Comparison of ENCODE assay signal across 8 mouse cellular contexts in genomic region chr3:107582130-107582874, GRCm38 (mm10). TPM values are rescaled to one million over a fixed set of nuclear protein-coding genes. Genes with fewer than 3 reads are reported as not detected.
DNase-seq lines count a peak whose midpoint lies in the region; ATAC-seq and TF ChIP-seq lines count a peak whose summit lies in the region.

No protein-coding gene starts in this region.

- no peak overlapping the region for H3K27ac ChIP-seq in kidney, postnatal 0 days
- H3K27ac ChIP-seq in kidney, adult 2 months (ENCODE audit: insufficient read depth, low read depth, low read length), result no peak overlapping the region
- peak overlapping the region; percentile 84 for H3K27ac ChIP-seq in forebrain, embryonic 10.5 days
- no peak overlapping the region for H3K27ac ChIP-seq in limb, embryonic 12.5 days
- H3K27ac ChIP-seq in neural tube, embryonic 14.5 days (ENCODE audit: low read depth, low read length), result no peak overlapping the region

- 3% methylated on average over 18 of the region's 18 CpGs for WGBS in kidney, postnatal 0 days
- 7% methylated on average over 18 of the region's 18 CpGs for WGBS in kidney, adult 2 months
- WGBS in forebrain, embryonic 10.5 days, result 2% methylated on average over 18 of the region's 18 CpGs
- 2% methylated on average over 18 of the region's 18 CpGs for WGBS in limb, embryonic 12.5 days
- WGBS in neural tube, embryonic 14.5 days, result 2% methylated on average over 18 of the region's 18 CpGs

- no peak for DNase-seq in kidney, postnatal 0 days (ENCODE audit: low spot score)
- DNase-seq in kidney, adult 2 months, result no peak
- DNase-seq in forebrain, embryonic 10.5 days (ENCODE audit: extremely low spot score, low spot score), result no peak
- DNase-seq in right cerebral cortex, adult 2 months (ENCODE audit: low spot score in 2 of 2), result no peak
- DNase-seq in cerebellum, adult 11 months, result no peak
- DNase-seq in kidney, postnatal 14 days, result no peak

- H3K4me3 ChIP-seq in kidney, postnatal 0 days (replicated peaks; ENCODE audit: low read depth, low read length), result peak overlapping the region; percentile 32; the same call in 1 of the 2 replicates
- H3K4me3 ChIP-seq in kidney, adult 2 months (ENCODE audit: insufficient read depth, low read depth, low read length), result no peak overlapping the region
- H3K4me3 ChIP-seq in forebrain, embryonic 10.5 days, result peak overlapping the region; percentile 49
- H3K4me3 ChIP-seq in limb, embryonic 12.5 days (replicated peaks), result peak overlapping the region; percentile 49
- H3K4me3 ChIP-seq in neural tube, embryonic 14.5 days (ENCODE audit: low read depth, low read length), result no peak overlapping the region

- no peak overlapping the region for H3K9ac ChIP-seq in kidney, postnatal 0 days (ENCODE audit: low read depth, low read length)
- peak overlapping the region; percentile 63 for H3K9ac ChIP-seq in limb, embryonic 12.5 days (replicated peaks)
- H3K9ac ChIP-seq in neural tube, embryonic 14.5 days (replicated peaks; ENCODE audit: low read depth, low read length), result no peak overlapping the region

- peaks cover 58% of the 10 kb centered on the region for H3K27me3 ChIP-seq in kidney, postnatal 0 days (ENCODE audit: insufficient read depth, low read length)
- H3K27me3 ChIP-seq in kidney, adult 2 months (replicated peaks; ENCODE audit: control insufficient read depth, insufficient read depth, low read length), result peaks cover 5% of the 10 kb centered on the region; the same call in 1 of the 2 replicates
- peaks cover 92% of the 10 kb centered on the region for H3K27me3 ChIP-seq in forebrain, embryonic 10.5 days (ENCODE audit: poor library complexity, severe bottlenecking)
- peaks cover 88% of the 10 kb centered on the region for H3K27me3 ChIP-seq in limb, embryonic 12.5 days
- H3K27me3 ChIP-seq in neural tube, embryonic 14.5 days (ENCODE audit: control insufficient read depth, insufficient read depth, low read length), result peaks cover 44% of the 10 kb centered on the region

- ATAC-seq in kidney, postnatal 0 days (replicated peaks; ENCODE audit: low FRiP score, low read depth), result no peak
- no peak for ATAC-seq in limb, embryonic 12.5 days (ENCODE audit: insufficient number of reproducible peaks, insufficient read depth, low FRiP score, low TSS enrichment, low read depth)
- no peak for ATAC-seq in neural tube, embryonic 14.5 days (ENCODE audit: low read depth)

- no peaks in the 10 kb centered on the region for H3K9me3 ChIP-seq in kidney, postnatal 0 days (replicated peaks; ENCODE audit: low read length)
- no peaks in the 10 kb centered on the region for H3K9me3 ChIP-seq in forebrain, embryonic 10.5 days
- H3K9me3 ChIP-seq in limb, embryonic 12.5 days, result no peaks in the 10 kb centered on the region
- H3K9me3 ChIP-seq in neural tube, embryonic 14.5 days (ENCODE audit: control insufficient read depth, low read length), result no peaks in the 10 kb centered on the region

- no peak for TF ChIP-seq POLR2A in kidney, adult 2 months (IDR thresholded peaks at IDR 0.05; ENCODE audit: low read depth, low read length)

- H3K36me3 ChIP-seq in kidney, postnatal 0 days (ENCODE audit: insufficient read depth, low read length), result no peaks in the 10 kb centered on the region
- no peaks in the 10 kb centered on the region for H3K36me3 ChIP-seq in kidney, adult 2 months (ENCODE audit: control insufficient read depth, insufficient read depth, low read length)
- H3K36me3 ChIP-seq in forebrain, embryonic 10.5 days (replicated peaks), result no peaks in the 10 kb centered on the region
- H3K36me3 ChIP-seq in limb, embryonic 12.5 days, result no peaks in the 10 kb centered on the region
- H3K36me3 ChIP-seq in neural tube, embryonic 14.5 days (ENCODE audit: control insufficient read depth, insufficient read depth, low read length), result no peaks in the 10 kb centered on the region

- 0 out of 2 replicates have a peak, but pooled peaks cover 3% of the 10 kb centered on the region for H3K4me1 ChIP-seq in kidney, postnatal 0 days (replicated peaks; ENCODE audit: insufficient read depth, low read length)
- H3K4me1 ChIP-seq in kidney, adult 2 months (ENCODE audit: control insufficient read depth, insufficient read depth, low read length), result no peaks in the 10 kb centered on the region
- peaks cover 66% of the 10 kb centered on the region for H3K4me1 ChIP-seq in forebrain, embryonic 10.5 days
- H3K4me1 ChIP-seq in limb, embryonic 12.5 days (replicated peaks), result peaks cover 51% of the 10 kb centered on the region
- H3K4me1 ChIP-seq in neural tube, embryonic 14.5 days (ENCODE audit: control insufficient read depth, insufficient read depth, low read length), result 0 out of 2 replicates have a peak, but pooled peaks cover 4% of the 10 kb centered on the region

- no peak for TF ChIP-seq CTCF in kidney, postnatal 0 days (IDR thresholded peaks at IDR 0.05; ENCODE audit: low read depth)
- TF ChIP-seq CTCF in kidney, adult 2 months (conservative IDR thresholded peaks at IDR 0.05; ENCODE audit: insufficient read depth, insufficient read length, low read depth, low read length), result no peak

- peak overlapping the region; percentile 52 for H3K4me2 ChIP-seq in kidney, postnatal 0 days (ENCODE audit: low read length)
- peak overlapping the region; percentile 81 for H3K4me2 ChIP-seq in limb, embryonic 12.5 days
- H3K4me2 ChIP-seq in neural tube, embryonic 14.5 days (ENCODE audit: low read depth, low read length), result peak overlapping the region; percentile 35; the same call in 1 of the 2 replicates

RNA-seq across cellular contexts. Expression of gene Alx3, which starts 12.5 kb away (rescaled TPM):
- 0.09 TPM in 2 replicates for polyA plus RNA-seq in kidney, postnatal 0 days (2015; fragmentation: Nextera tagmentation; extraction: Ambion mirVana)
- not detected in 2 replicates for polyA plus RNA-seq in kidney, adult 2 months (2012; rRNA removed)
- 41.0 and 41.6 TPM in 2 replicates for polyA plus RNA-seq in forebrain, embryonic 10.5 days (2016; fragmentation: Nextera tagmentation; extraction: Ambion mirVana)
- polyA plus RNA-seq in limb, embryonic 12.5 days (2016; fragmentation: Nextera tagmentation; extraction: Ambion mirVana), result 14.5 and 15.1 TPM in 2 replicates
- polyA plus RNA-seq in neural tube, embryonic 14.5 days (2014; fragmentation: Nextera tagmentation; extraction: Ambion mirVana), result not detected in 2 replicates

RNA-seq across cellular contexts. Expression of gene Ubl4b, which starts 27.4 kb away (rescaled TPM):
- polyA plus RNA-seq in kidney, postnatal 0 days (2015; fragmentation: Nextera tagmentation; extraction: Ambion mirVana), result not detected in 2 replicates
- 0.06 TPM in 1 of 2 replicates, not detected in the other for polyA plus RNA-seq in kidney, adult 2 months (2012; rRNA removed)
- 0.46 and 0.54 TPM in 2 replicates for polyA plus RNA-seq in forebrain, embryonic 10.5 days (2016; fragmentation: Nextera tagmentation; extraction: Ambion mirVana)
- polyA plus RNA-seq in limb, embryonic 12.5 days (2016; fragmentation: Nextera tagmentation; extraction: Ambion mirVana), result 0.15 and 0.24 TPM in 2 replicates
- polyA plus RNA-seq in neural tube, embryonic 14.5 days (2014; fragmentation: Nextera tagmentation; extraction: Ambion mirVana), result not detected in 2 replicates

RNA-seq across cellular contexts. Expression of gene Gm10961, which starts 48.8 kb away (rescaled TPM):
- not detected in 2 replicates for polyA plus RNA-seq in kidney, postnatal 0 days (2015; fragmentation: Nextera tagmentation; extraction: Ambion mirVana)
- polyA plus RNA-seq in kidney, adult 2 months (2012; rRNA removed), result not detected in 2 replicates
- not detected in 2 replicates for polyA plus RNA-seq in forebrain, embryonic 10.5 days (2016; fragmentation: Nextera tagmentation; extraction: Ambion mirVana)
- not detected in 2 replicates for polyA plus RNA-seq in limb, embryonic 12.5 days (2016; fragmentation: Nextera tagmentation; extraction: Ambion mirVana)
- not detected in 2 replicates for polyA plus RNA-seq in neural tube, embryonic 14.5 days (2014; fragmentation: Nextera tagmentation; extraction: Ambion mirVana)

RNA-seq across cellular contexts. Expression of gene Strip1, which starts 49.2 kb away (rescaled TPM):
- 34.4 and 34.9 TPM in 2 replicates for polyA plus RNA-seq in kidney, postnatal 0 days (2015; fragmentation: Nextera tagmentation; extraction: Ambion mirVana)
- 46.0 and 54.1 TPM in 2 replicates for polyA plus RNA-seq in kidney, adult 2 months (2012; rRNA removed)
- 69.0 and 70.5 TPM in 2 replicates for polyA plus RNA-seq in forebrain, embryonic 10.5 days (2016; fragmentation: Nextera tagmentation; extraction: Ambion mirVana)
- 79.8 and 79.9 TPM in 2 replicates for polyA plus RNA-seq in limb, embryonic 12.5 days (2016; fragmentation: Nextera tagmentation; extraction: Ambion mirVana)
- polyA plus RNA-seq in neural tube, embryonic 14.5 days (2014; fragmentation: Nextera tagmentation; extraction: Ambion mirVana), result 157 and 170 TPM in 2 replicates

Comparison
In these comparisons a context has a peak if more than half of its experiments do, and no peak if none do; other contexts are left out.
1. H3K4me3 ChIP-seq: peak in kidney, postnatal 0 days (single experiment), forebrain, embryonic 10.5 days (single experiment) and limb, embryonic 12.5 days (single experiment); none in kidney, adult 2 months (single experiment) and neural tube, embryonic 14.5 days (single experiment).
2. RNA of gene Alx3, which starts 12.5 kb away (polyA plus RNA-seq): 41.0 to 41.6 TPM in forebrain, embryonic 10.5 days and 14.5 to 15.1 TPM in limb, embryonic 12.5 days; 0.09 TPM in kidney, postnatal 0 days, not detected in kidney, adult 2 months and not detected in neural tube, embryonic 14.5 days; every median in the first group is over 10 times any median in the second.
3. Peak in every context shown above with its lines, with median percentiles within 50 percentile points of each other: H3K4me2 ChIP-seq.